Mouse (Mus musculus): ENCODE data around the gene Ccdc73.

GRCm38 (mm10) chr2:104846638-104847414 lies 20.8 kb upstream of the Ccdc73 start:
- TF ChIP-seq POLR2A (IDR thresholded peaks at IDR 0.05; ENCODE audit: insufficient read depth, low read depth, low read length) (no peak), CTCF (IDR thresholded peaks at IDR 0.05; ENCODE audit: insufficient read depth, low read depth, low read length) (no peak)
